Mouse (Mus musculus) liver, postnatal 0 days (tissue): Measurements from ENCODE around the gene Olfr750.

ENCODE experiments used
- CTCF ChIP-seq: sonication (generic); IDR thresholded peaks from 2 replicates; pipeline ENCODE4 v1.5.1; 2016; ENCODE audit warnings: antibody characterized with exemption, low read depth
- EP300 ChIP-seq: IDR thresholded peaks from 2 replicates; pipeline ENCODE4 v1.6.1; 2016; ENCODE audit warnings: antibody characterized with exemption, low read depth, mild to moderate bottlenecking

DNA sequence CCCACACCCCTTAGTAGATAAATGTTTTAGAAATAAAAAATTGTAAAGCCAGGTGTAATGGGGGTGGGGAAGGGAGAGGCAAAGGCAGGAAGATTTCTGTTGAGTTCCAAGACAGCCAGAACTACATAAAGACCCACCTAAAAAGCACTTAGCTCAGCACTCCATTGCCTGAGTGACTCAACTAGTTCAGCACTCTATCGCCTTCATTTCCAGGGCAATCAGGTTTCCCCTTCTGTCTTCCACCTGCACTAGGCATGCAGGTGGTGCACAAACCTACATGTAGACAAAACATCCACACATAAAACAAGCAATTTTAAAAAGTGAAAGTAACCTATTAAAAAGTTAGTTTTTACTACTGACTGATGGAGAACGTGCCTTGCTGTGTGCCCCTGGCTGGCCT is 10.9 kb upstream of the Olfr750 start:
- TF ChIP-seq CTCF (no peak), EP300 (no peak)
